Mouse (Mus musculus) spleen, adult 2 months (tissue): Measurements from ENCODE around the gene Syn2.

Experiments
- CTCF ChIP-seq: fragments of 200-500 bp; IDR thresholded peaks from 2 replicates; pipeline ENCODE4 v1.5.1; 2011; ENCODE audit warnings: mild to moderate bottlenecking, inconsistent platforms; ENCODE audit not compliant: insufficient read depth, insufficient read length, insufficient replicate concordance; ENCODE audit errors: extremely low read depth
- POLR2A ChIP-seq: fragments of 200-500 bp; IDR thresholded peaks from 2 replicates; pipeline ENCODE4 v1.6.1; 2011; ENCODE audit warnings: low read depth, low read length, inconsistent platforms

GRCm38 (mm10) chr6:115136156-115136555 lies 1.5 kb downstream of the Syn2 start:
- TF ChIP-seq POLR2A (no peak), CTCF (no peak)
